Mouse (Mus musculus) CD8-positive naive resting alpha-beta T cell, adult 57 days (primary cell): Measurements from ENCODE around the gene Exosc1. TPM values are rescaled to one million over a fixed set of nuclear protein-coding genes. Genes with fewer than 3 reads are reported as not detected.

Experiments
- total RNA-seq: library from RNA; stranded (reverse); gene quantifications from one replicate; pipeline ENCODE4 v1.2.4, GENCODE M21; 2023

Exosc1 gene
- total RNA-seq: 36.5 TPM

DNA sequence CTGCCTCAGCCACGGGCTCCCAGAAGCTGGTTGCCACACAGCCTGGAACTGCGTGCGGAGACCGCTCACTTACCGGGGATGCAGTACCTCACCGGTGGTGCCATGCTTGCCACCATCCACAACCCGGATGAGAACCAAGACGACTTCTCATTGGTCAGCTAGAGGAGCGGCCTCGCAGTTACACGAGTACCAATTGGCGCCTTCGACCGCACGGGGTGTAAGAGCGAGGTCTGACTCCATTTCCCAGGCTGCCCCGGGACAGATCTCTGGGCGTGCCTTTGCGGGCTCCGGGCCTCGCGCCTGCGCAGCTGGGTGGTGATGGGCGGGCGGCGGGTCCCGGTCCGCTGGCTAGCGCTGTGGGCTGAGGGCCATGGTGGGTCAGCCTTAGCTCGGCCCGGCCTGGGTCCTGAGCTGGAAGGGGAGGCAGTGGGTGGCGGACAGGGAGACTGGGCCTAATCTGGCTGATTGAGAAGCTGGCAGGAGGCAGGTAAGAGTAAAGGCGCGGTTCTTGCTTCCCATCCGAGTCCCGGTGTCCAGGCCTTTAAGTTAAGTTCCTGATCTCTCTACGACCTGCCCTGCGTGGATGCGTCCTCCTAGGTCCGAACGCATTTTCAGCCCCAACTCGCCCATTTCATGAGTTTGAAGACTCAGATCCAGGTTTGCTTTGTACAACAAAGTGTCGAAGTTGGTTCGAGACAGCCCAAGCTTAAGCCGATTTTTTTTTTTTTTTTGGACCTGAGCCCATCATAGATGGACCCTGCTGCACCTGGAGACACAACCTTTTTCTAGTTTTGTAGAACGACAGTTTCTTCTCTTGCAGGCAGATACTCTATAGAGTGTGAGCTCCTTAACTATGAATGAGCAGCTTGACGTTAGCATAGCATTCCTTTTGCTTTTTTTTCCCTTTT, at the start of gene Exosc1, which contains the start of gene Zdhhc16:
Gene Exosc1 (minus strand): TSS at position 245 of the 908 bp plus-strand sequence.
Gene Zdhhc16 (plus strand): TSS at position 302 of the 908 bp plus-strand sequence.

DNA sequence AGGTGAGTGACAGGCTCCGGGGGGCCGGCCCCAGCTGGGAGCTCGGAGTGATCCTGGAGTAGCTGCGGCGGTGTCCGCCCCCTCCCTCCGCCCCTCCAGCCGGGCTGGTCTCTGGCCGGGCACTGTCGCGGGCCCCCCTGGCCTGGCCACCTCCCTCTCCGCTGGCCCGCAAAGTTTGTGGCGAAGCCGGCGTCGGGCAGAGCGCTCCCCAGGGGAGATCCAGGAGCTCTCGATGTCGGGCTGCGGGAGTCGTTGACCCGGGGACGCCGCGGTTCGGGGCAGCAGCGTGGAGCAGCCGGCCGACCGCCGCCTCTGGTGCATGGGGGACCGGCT, 48.3 kb upstream of the Exosc1 start, which contains the start of gene Ubtd1:
Gene Ubtd1 (plus strand): TSS at position 169 of the 333 bp plus-strand sequence.

GRCm38 (mm10) chr19:41980819-41981594, 47.8 kb upstream of the Exosc1 start, which contains the start of gene Mms19:
Mms19 (minus strand) TSS chr19:41981157.

DNA sequence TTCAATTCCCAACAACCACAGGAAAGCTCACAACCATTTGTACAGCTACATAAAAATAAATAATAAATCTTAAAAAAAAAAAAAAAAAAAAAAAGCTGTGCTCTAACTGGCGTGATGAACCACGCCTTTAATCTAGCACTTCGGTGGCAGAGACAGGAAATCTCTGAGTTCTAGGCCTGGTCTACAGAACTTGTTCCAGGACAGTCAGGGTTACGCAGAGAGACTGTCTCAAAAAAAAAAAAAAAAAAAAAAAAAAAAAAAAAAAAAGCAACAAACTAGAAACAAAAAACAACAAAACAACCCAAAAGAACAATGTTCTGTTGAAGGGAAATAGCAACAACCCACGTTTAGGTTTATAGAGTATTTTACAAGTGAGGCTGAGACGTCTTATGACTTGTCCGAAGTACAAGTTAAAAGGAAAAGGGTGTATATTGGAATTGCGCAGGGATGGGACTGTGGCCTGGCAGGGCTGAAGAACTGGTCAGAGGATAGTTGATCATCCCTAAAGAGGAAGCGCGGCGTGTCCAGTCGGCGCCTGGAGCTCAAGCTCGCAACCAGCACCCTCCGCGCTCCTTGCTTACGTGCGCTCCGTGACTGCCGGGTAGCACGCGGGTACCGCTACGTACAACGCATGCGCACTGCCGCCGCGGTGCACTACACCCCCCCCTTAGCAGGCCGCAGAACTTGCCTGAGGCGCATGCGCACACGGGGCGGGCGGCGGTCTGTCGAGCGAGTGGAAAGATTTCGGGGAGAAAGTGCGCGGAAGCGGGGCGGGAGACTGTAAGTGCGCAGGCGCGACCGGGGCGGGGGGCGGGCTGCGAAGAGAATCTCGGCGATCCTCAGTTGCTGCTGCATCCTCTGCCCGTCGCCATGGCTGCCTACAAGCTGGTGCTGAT, 21.8 kb downstream of the Exosc1 start, which contains the start of gene Pgam1:
Gene Pgam1 (plus strand): TSS at position 746 of the 896 bp plus-strand sequence.

DNA sequence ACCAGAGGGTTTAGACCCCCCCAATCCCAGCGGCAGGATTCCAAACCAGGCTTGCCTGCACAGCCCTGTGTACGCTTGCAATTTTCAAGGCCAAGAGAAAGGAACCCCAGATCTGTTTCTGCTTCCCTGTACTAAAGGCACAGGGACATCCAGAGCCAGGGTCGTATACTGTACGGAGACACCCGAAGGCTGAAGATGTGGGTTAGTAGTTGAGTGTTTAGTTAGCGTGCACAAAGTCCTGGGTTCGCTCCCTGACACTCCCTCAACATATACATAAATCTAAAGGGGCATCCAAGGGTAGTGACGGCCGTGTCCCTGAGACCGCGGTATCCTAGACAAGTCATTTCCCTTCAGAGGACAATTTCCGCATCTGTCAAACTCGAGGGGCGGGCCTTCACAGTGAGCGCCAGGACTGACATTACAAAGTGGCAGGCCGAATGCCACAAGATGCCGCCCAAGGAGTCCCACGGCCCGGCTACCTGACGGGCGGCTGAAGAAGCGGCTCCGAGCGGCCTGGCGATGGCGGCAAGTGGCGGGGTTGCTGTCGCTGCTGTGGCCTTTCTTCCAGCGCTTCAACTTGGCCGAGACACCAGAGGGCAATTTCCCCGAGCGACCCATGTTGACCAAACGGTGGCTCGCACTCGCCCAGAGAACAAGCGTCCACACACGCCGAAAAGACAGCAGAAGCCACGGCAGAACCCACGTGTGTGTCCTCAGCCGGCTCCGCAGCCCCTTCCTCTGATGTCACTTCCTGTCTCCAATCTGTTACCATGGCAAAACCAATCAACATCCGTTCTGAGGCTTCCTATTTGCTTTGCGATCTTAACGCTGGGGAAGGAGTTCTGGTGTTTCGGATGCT, 37.5 kb downstream of the Exosc1 start, which contains the start of gene Rrp12:
Gene Rrp12 (minus strand): TSS at position 714 of the 859 bp plus-strand sequence.

Other genes with a start within 250 kb of the Exosc1 start
- gene Slit1, start 189.8 kb downstream of the Exosc1 start, total RNA-seq: 0.15 TPM
- 2.9 TPM for gene Arhgap19, start 131.4 kb downstream of the Exosc1 start, total RNA-seq
- gene Frat1, start 103.5 kb downstream of the Exosc1 start, total RNA-seq: 67.5 TPM
- gene Frat2, start 85.3 kb downstream of the Exosc1 start, total RNA-seq: 98.7 TPM
- gene Rrp12, start 37.2 kb downstream of the Exosc1 start, total RNA-seq: 35.0 TPM
- gene Pgam1, start 21.5 kb downstream of the Exosc1 start, total RNA-seq: 47.8 TPM
- 24.0 TPM for gene Zdhhc16, start 57 bp upstream of the Exosc1 start, total RNA-seq
- gene Mms19, start 47.7 kb upstream of the Exosc1 start, total RNA-seq: 112 TPM
- gene Ubtd1, start 48.3 kb upstream of the Exosc1 start, total RNA-seq: 11.9 TPM
- gene Ankrd2, start 102.6 kb upstream of the Exosc1 start, total RNA-seq: not detected
- not detected for gene Hoga1, start 112.2 kb upstream of the Exosc1 start, total RNA-seq
- not detected for gene 4933411K16Rik, start 118.8 kb upstream of the Exosc1 start, total RNA-seq
- not detected for gene Morn4, start 152.9 kb upstream of the Exosc1 start, total RNA-seq
- 49.5 TPM for gene Pi4k2a, start 157.0 kb upstream of the Exosc1 start, total RNA-seq
- 7.1 TPM for gene Avpi1, start 195.6 kb upstream of the Exosc1 start, total RNA-seq
- gene Marveld1, start 214.0 kb upstream of the Exosc1 start, total RNA-seq: 19.4 TPM
- 82.2 TPM for gene Zfyve27, start 230.5 kb upstream of the Exosc1 start, total RNA-seq